Mouse (Mus musculus) hindbrain, embryonic 10.5 days (tissue): ENCODE measurements around the gene Tmem265. TPM values are rescaled to one million over a fixed set of nuclear protein-coding genes. Genes with fewer than 3 reads are reported as not detected.

Source experiments
- DNase-seq: peaks from one replicate; pipeline ENCODE4 v3.0.0-alpha.2; 2017; ENCODE audit warnings: low spot score
- H3K27ac ChIP-seq: fragments of 300-500 bp; sonication (generic); 2 replicates; pipeline ENCODE4 v1.5.1; 2016; ENCODE audit warnings: mild to moderate bottlenecking, moderate library complexity
- H3K27me3 ChIP-seq: fragments of 300-500 bp; sonication (generic); 2 replicates; pipeline ENCODE4 v1.6.1; 2016; ENCODE audit warnings: mild to moderate bottlenecking; ENCODE audit not compliant: poor library complexity, insufficient read depth, severe bottlenecking
- H3K36me3 ChIP-seq: fragments of 300-500 bp; sonication (generic); 2 replicates; pipeline ENCODE4 v1.6.1; 2016; ENCODE audit warnings: mild to moderate bottlenecking, moderate library complexity
- H3K4me1 ChIP-seq: fragments of 300-500 bp; sonication (generic); replicated peaks from 2 replicates; pipeline ENCODE4 v1.6.1; 2016; ENCODE audit warnings: mild to moderate bottlenecking
- H3K4me3 ChIP-seq: fragments of 300-500 bp; sonication (generic); 2 replicates; pipeline ENCODE4 v1.5.1; 2016; ENCODE audit warnings: mild to moderate bottlenecking, moderate library complexity
- H3K9me3 ChIP-seq: fragments of 300-500 bp; sonication (generic); 2 replicates; pipeline ENCODE4 v1.6.1; 2016; ENCODE audit warnings: mild to moderate bottlenecking, moderate library complexity
- WGBS: fragments of 180-500 bp; shearing (Covaris S2); methylation state at CpG from one replicate; pipeline ENCODE4 v1.1.7; 2016; 5-methylcytosine and 5-hydroxymethylcytosine counted together
- polyA plus RNA-seq: library from polyadenylated mRNA; unstranded; fragments of >200 nt; fragmentation: Nextera tagmentation; extraction: Ambion mirVana; gene quantifications from 2 replicates; pipeline ENCODE4 v1.2.1, GENCODE M21; 2016

Gene Tmem265
- polyA plus RNA-seq, 1 experiment from 2014 or later, result 13.7 TPM

DNA sequence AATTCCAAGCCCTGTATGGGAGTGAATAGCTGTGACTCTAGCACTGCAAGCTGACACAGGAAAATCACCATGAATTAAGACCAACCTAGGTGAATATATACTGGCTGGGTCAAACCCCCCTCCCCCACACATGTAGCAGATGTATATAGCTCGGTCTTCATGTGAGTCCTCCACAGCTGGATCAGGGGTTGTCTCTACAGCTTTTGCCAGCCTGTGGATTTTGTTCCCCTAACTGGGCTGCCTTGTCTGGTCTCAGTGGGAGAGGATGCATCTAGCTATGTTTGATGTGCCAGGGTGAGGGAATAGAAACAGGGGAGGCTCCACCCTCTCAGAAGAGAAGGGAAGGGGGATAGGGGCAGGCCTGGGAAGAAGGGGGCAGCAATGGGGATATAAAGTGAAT lies 55.1 kb downstream of the Tmem265 start:
- Histone ChIP-seq H3K9me3 (0 out of 2 replicates have a peak, but pooled peaks cover 3% of the 10 kb centered on the region), H3K27me3 (no peaks in the 10 kb centered on the region), H3K4me1 (peaks cover 28% of the 10 kb centered on the region), H3K4me3 (peak overlapping the region; percentile 30), H3K36me3 (peaks cover 27% of the 10 kb centered on the region), H3K27ac (no peak overlapping the region)
- no peak for DNase-seq
- 74% methylated on average over 1 of the region's 1 CpGs for WGBS

Other genes with a start within 250 kb of the Tmem265 start
- gene Zfp768, start 215.8 kb upstream of the Tmem265 start, polyA plus RNA-seq, result 18.8 and 20.4 TPM in 2 replicates
- gene Zfp747, start 185.3 kb upstream of the Tmem265 start, polyA plus RNA-seq, result 7.9 and 9.5 TPM in 2 replicates
- gene 9130019O22Rik, start 174.2 kb upstream of the Tmem265 start, polyA plus RNA-seq, result 5.3 and 6.2 TPM in 2 replicates
- gene E430018J23Rik, start 167.8 kb upstream of the Tmem265 start, polyA plus RNA-seq, result 5.4 and 6.7 TPM in 2 replicates
- 6.6 and 7.1 TPM in 2 replicates for gene Zfp764, start 154.6 kb upstream of the Tmem265 start, polyA plus RNA-seq
- 35.6 and 39.4 TPM in 2 replicates for gene Zfp688, start 139.3 kb upstream of the Tmem265 start, polyA plus RNA-seq
- gene Zfp689, start 112.2 kb upstream of the Tmem265 start, polyA plus RNA-seq, result 14.8 and 15.7 TPM in 2 replicates
- 53.1 and 65.9 TPM in 2 replicates for gene Prr14, start 101.8 kb upstream of the Tmem265 start, polyA plus RNA-seq
- gene Fbrs, start 82.2 kb upstream of the Tmem265 start, polyA plus RNA-seq, result 9.0 and 12.0 TPM in 2 replicates
- 54.9 and 71.4 TPM in 2 replicates for gene Srcap, start 49.4 kb upstream of the Tmem265 start, polyA plus RNA-seq
- 16.5 and 18.1 TPM in 2 replicates for gene Gm42715, start 41.8 kb upstream of the Tmem265 start, polyA plus RNA-seq
- gene Phkg2, start 11.9 kb downstream of the Tmem265 start, polyA plus RNA-seq, result 47.0 and 54.1 TPM in 2 replicates
- gene Ccdc189, start 27.2 kb downstream of the Tmem265 start, polyA plus RNA-seq, result 15.7 and 16.5 TPM in 2 replicates
- 57.8 and 58.8 TPM in 2 replicates for gene Rnf40, start 27.4 kb downstream of the Tmem265 start, polyA plus RNA-seq
- gene Zfp629, start 54.4 kb downstream of the Tmem265 start, polyA plus RNA-seq, result 34.5 and 36.7 TPM in 2 replicates
- gene Bcl7c, start 147.5 kb downstream of the Tmem265 start, polyA plus RNA-seq, result 55.9 and 56.6 TPM in 2 replicates
- gene Ctf1, start 151.3 kb downstream of the Tmem265 start, polyA plus RNA-seq, result 5.1 and 5.8 TPM in 2 replicates
- 0.26 and 0.37 TPM in 2 replicates for gene Ctf2, start 170.8 kb downstream of the Tmem265 start, polyA plus RNA-seq
- gene Fbxl19, start 183.2 kb downstream of the Tmem265 start, polyA plus RNA-seq, result 8.6 and 8.9 TPM in 2 replicates
- gene Orai3, start 208.4 kb downstream of the Tmem265 start, polyA plus RNA-seq, result 10.3 and 11.9 TPM in 2 replicates
- gene Setd1a, start 215.3 kb downstream of the Tmem265 start, polyA plus RNA-seq, result 16.5 and 18.7 TPM in 2 replicates
- not detected in 2 replicates for gene Gm49388, start 224.2 kb downstream of the Tmem265 start, polyA plus RNA-seq
- gene Hsd3b7, start 239.2 kb downstream of the Tmem265 start, polyA plus RNA-seq, result 7.4 and 7.8 TPM in 2 replicates